Mouse (Mus musculus) natural killer cell, adult 2 months (primary cell): ENCODE data around the gene Atp2b2.
"Not testable (repeated sequence)": the region's sequence is repeated elsewhere in the genome, so short reads cannot be mapped to it uniquely, and the experiment has no call there.

Experiments used
- DNase-seq, 2 experiments: peaks; one replicate each; pipeline ENCODE4 v3.0.0; 2022; ENCODE audit warnings: low spot score in 2 of 2

Gene Atp2b2

GRCm38 (mm10) chr6:113714276-113714675 lies 328.1 kb downstream of the Atp2b2 start:
- no peak for DNase-seq

GRCm38 (mm10) chr6:113713389-113713788 lies 329.0 kb downstream of the Atp2b2 start:
- DNase-seq: not testable (repeated sequence)

- DNase-seq: no peak
Measured at GRCm38 (mm10) chr6:113712718-113713117, 329.7 kb downstream of the Atp2b2 start.

GRCm38 (mm10) chr6:113697222-113698205 lies 344.9 kb downstream of the Atp2b2 start:
- DNase-seq: peak in 1 of 2 experiments; percentile 20

GRCm38 (mm10) chr6:113696582-113697221 lies 345.7 kb downstream of the Atp2b2 start, which contains the start of gene Tatdn2:
Gene Tatdn2, plus strand, starts transcription at chr6:113697050.
- peak; percentile 98 to 99 for DNase-seq

- peak in 1 of 2 experiments; percentile 26 for DNase-seq
Measured at GRCm38 (mm10) chr6:113695766-113696355, 346.6 kb downstream of the Atp2b2 start.

- no peak for DNase-seq
Measured at GRCm38 (mm10) chr6:113695203-113695602, 347.2 kb downstream of the Atp2b2 start.
